Mouse (Mus musculus) ES-E14 (cell line): ENCODE measurements around the gene Hspb9. TPM values are rescaled to one million over a fixed set of nuclear protein-coding genes. Genes with fewer than 3 reads are reported as not detected.

Source experiments
- DNase-seq: peaks from one replicate; pipeline ENCODE4 v3.0.0-alpha.2; 2013; ENCODE audit warnings: low read depth, low spot score
- H3K27ac ChIP-seq: 2 replicates; pipeline ENCODE4 v1.5.1; 2012; ENCODE audit warnings: low read depth, mild to moderate bottlenecking, low read length, moderate library complexity, mixed read lengths; ENCODE audit not compliant: poor library complexity, insufficient read depth, severe bottlenecking
- H3K36me3 ChIP-seq: 2 replicates; pipeline ENCODE4 v1.6.1; 2012; ENCODE audit warnings: mild to moderate bottlenecking, low read length, moderate library complexity, mixed read lengths; ENCODE audit not compliant: control insufficient read depth, poor library complexity, insufficient read depth, severe bottlenecking
- H3K4me1 ChIP-seq, 2 experiments: fragments of 150-350 bp in 1 of 2; sonication (generic) in 1 of 2; 2 replicates each; pipeline ENCODE4 v1.6.1; 2012; ENCODE audit warnings: low read length in 2 of 2, mild to moderate bottlenecking in 1 of 2, mixed read lengths in 1 of 2; ENCODE audit not compliant: control insufficient read depth in 2 of 2, insufficient read depth in 2 of 2, poor library complexity in 1 of 2
- H3K4me3 ChIP-seq, 2 experiments: fragments of 150-350 bp in 1 of 2; sonication (generic) in 1 of 2; 2 replicates each; pipeline ENCODE4 v1.5.1; 2012; ENCODE audit warnings: low read length in 2 of 2, low read depth in 1 of 2, mild to moderate bottlenecking in 1 of 2, mixed read lengths in 1 of 2; ENCODE audit not compliant: insufficient read depth in 1 of 2, poor library complexity in 1 of 2, severe bottlenecking in 1 of 2
- H3K9ac ChIP-seq: 2 replicates; pipeline ENCODE4 v1.6.1; 2012; ENCODE audit warnings: low read depth, mild to moderate bottlenecking, low read length, mixed read lengths; ENCODE audit not compliant: poor library complexity, insufficient read depth, severe bottlenecking
- H3K9me3 ChIP-seq: fragments of 150-350 bp; sonication (generic); 2 replicates; pipeline ENCODE4 v1.6.1; 2012; ENCODE audit warnings: low read depth, mild to moderate bottlenecking, low read length; ENCODE audit not compliant: control insufficient read depth, insufficient read depth
- CHD2 ChIP-seq: IDR thresholded peaks from 2 replicates; pipeline ENCODE4 v1.6.1; 2014; ENCODE audit warnings: mild to moderate bottlenecking, low read depth, low read length, inconsistent platforms
- HCFC1 ChIP-seq: IDR thresholded peaks from 2 replicates; pipeline ENCODE4 v1.6.1; 2012; ENCODE audit warnings: low read length, inconsistent platforms, borderline replicate concordance; ENCODE audit not compliant: insufficient read depth
- MAFK ChIP-seq: IDR thresholded peaks from 2 replicates; pipeline ENCODE4 v1.6.1; 2014; ENCODE audit warnings: mild to moderate bottlenecking, low read depth, low read length, inconsistent platforms; ENCODE audit not compliant: insufficient read depth
- ZC3H11A ChIP-seq: IDR thresholded peaks from 2 replicates; pipeline ENCODE4 v1.6.1; 2012; ENCODE audit warnings: low read depth, mild to moderate bottlenecking, inconsistent platforms, low read length, borderline replicate concordance
- ZNF384 ChIP-seq: IDR thresholded peaks from 2 replicates; pipeline ENCODE4 v1.6.1; 2012; ENCODE audit warnings: low read depth, low read length, inconsistent platforms
- in situ Hi-C, 2 experiments: fragments of 600-800 bp; cut with MboI; formaldehyde crosslinking; loops; one replicate each; pipeline ENCODE4 v1.15.1; 2025; ENCODE audit warnings: low sequenced_read_pairs in 2 of 2, inconsistent platforms in 1 of 2; ENCODE audit not compliant: unreplicated experiment in 2 of 2
- total RNA-seq: library from RNA; depleted of rRNA; stranded (reverse); fragments of 300-350 nt; gene quantifications from 2 replicates; pipeline ENCODE4 v1.2.3, GENCODE M21; 2012

Gene Hspb9
- total RNA-seq, 1 experiment = 0.49 TPM

DNA sequence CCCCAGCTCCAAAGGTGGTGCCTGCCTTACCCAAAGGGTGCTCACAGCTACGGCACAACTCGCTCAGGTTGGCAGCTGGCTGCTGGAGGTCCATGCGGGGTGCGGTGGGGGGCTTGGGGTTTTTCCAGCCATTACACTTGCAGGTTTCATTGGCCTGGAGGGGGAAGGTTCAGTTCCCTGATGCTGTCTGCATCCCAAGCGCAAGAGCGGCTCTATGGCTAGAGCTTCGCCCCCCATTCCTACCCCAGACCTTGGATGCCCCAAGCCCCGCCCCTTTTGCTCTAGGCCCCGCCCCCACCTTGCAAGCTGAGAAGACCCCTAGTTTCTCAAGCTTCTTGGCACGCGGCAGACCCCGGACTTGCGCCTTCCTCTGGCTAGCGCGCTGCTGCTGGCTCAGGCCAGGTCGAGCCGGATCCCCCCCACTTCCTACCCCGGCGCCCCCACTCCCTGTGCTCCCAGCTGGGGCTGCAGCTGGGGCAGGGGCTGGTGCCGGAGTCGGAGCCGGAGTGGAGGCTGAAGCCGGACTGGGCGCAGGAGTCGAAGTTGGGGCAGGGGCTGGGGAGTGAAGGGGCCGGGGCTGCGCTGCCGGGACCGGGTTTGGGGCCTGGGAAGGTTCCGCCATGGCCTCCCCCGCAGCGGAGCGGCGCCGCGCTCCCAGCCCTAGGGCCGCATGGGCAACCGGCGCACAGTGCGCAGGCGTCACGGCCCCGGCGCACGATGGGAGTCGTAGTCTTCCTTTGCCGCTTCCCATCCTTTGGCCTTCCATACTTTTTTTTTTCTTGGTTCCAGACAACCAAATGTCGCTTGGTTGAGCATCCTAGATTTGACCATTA, 1.7 kb upstream of the Hspb9 start, which contains the start of gene Kat2a:
TSS of gene Kat2a (minus strand) at position 683 of the 833 bp plus-strand sequence.
- Histone ChIP-seq H3K4me1 (peaks cover 2 to 12% of the 10 kb centered on the region in 2 experiments; a peak in 3 of 4 replicates), H3K4me3 (peak within 1 kb of the TSS; percentile 85 to 94), H3K27ac (peak within 1 kb of the TSS; percentile 84), H3K9me3 (no peaks in the 10 kb centered on the region), H3K9ac (peak within 1 kb of the TSS; percentile 90), H3K36me3 (peaks cover 46% of the 10 kb centered on the region)
- TF ChIP-seq MAFK (no peak), ZNF384 (peak; percentile 85), CHD2 (no peak), HCFC1 (peak; percentile 96)
- in situ Hi-C loops = no loop called here
- DNase-seq = peak; percentile 71

DNA sequence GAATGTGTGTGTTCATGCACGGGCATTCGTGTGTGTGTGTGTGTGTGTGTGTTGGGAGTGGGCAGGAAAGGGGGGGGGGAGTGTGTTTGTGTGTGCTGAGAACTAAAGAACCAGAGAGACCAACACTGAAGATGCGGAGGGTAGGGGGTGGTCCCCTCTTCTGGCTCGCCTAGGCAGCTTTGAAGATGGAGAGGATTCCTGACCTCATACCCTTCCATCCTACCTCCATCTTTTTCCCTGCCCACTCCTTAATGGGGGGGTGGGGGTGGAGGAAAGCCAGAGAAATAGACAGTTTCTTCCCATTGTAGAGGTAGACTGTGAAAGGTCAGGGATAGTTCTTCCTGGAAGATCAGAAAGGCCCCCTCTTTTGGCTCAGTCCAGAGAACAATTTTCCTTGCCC, 476 bp upstream of the Hspb9 start:
- H3K9ac ChIP-seq = peak overlapping the region; percentile 55; the same call in 1 of the 2 replicates
- H3K27ac ChIP-seq = peak overlapping the region; percentile 84
- peak overlapping the region; percentile 70 to 85 for H3K4me3 ChIP-seq
- H3K36me3 ChIP-seq = peaks cover 41% of the 10 kb centered on the region
- H3K9me3 ChIP-seq = no peaks in the 10 kb centered on the region
- no peak for DNase-seq
- in situ Hi-C loops = no loop called here
- no peak for TF ChIP-seq ZC3H11A
- no peak for TF ChIP-seq MAFK
- no peak for TF ChIP-seq HCFC1
- no peak for TF ChIP-seq ZNF384
- TF ChIP-seq CHD2 = no peak
- peaks cover 2 to 12% of the 10 kb centered on the region in 2 experiments; a peak in 3 of 4 replicates for H3K4me1 ChIP-seq

DNA sequence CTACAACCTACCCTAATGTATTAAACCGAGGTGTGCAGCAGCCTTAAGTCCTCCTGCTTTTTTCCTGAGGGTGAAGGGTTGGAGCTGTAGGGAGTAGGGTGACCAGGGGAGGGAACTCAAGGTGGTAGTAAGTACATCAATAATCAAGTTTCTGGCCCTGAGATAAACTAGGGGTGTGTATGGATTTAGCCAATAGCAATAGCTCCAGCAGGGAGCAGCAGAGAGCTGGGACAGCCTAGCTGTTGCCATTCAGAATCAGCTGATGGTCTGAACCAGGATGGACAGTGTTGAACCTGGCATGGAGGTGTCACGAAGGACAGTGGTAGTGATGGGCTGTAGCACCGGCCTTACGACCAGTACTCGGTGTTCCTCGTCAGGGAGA, 875 bp downstream of the Hspb9 start:
- Histone ChIP-seq H3K4me1 (peaks cover 2 to 16% of the 10 kb centered on the region in 2 experiments; a peak in 3 of 4 replicates), H3K4me3 (peak overlapping the region; percentile 70 to 85), H3K9me3 (no peaks in the 10 kb centered on the region), H3K9ac (peak overlapping the region; percentile 72; the same call in 1 of the 2 replicates), H3K36me3 (peaks cover 38% of the 10 kb centered on the region), H3K27ac (peak overlapping the region; percentile 84)
- TF ChIP-seq ZC3H11A = peak; percentile 36; the same call in 1 of the 2 replicates
- TF ChIP-seq MAFK = no peak
- DNase-seq = no peak
- in situ Hi-C loops = no loop called here

DNA sequence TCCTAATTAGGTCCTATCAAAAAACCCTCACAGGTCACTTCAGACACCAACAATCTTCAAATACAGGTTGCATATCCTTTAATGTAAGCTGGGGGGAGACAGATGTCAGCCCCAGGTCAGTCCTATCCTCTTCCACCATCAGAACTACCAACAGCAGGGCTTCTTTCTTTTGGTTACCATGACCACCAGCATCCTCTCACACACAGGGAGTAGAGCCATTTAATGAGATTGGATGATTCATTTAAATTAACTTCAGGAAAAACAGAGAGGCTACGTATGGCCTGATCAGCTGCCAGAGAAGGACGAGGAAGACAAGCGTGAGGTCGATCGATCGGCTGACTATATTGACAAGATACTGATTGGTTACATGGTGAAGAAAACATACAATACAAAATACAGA, 1.3 kb downstream of the Hspb9 start:
- peaks cover 35% of the 10 kb centered on the region for H3K36me3 ChIP-seq

More for the DNA sequence above, 1.3 kb downstream of the Hspb9 start:
- no peak for DNase-seq
- TF ChIP-seq HCFC1 (no peak), CHD2 (no peak), ZNF384 (no peak), ZC3H11A (no peak), MAFK (no peak)
- no peak overlapping the region for H3K27ac ChIP-seq
- H3K4me1 ChIP-seq = peaks cover 2 to 18% of the 10 kb centered on the region in 2 experiments; a peak in 3 of 4 replicates
- in situ Hi-C loops = no loop called here
- no peak overlapping the region for H3K4me3 ChIP-seq
- H3K9ac ChIP-seq = no peak overlapping the region; the same call in 1 of the 2 replicates
- no peaks in the 10 kb centered on the region for H3K9me3 ChIP-seq
